Mouse (Mus musculus) kidney, adult 2 months (tissue): ENCODE results near the gene Celf2. TPM values are rescaled to one million over a fixed set of nuclear protein-coding genes. Genes with fewer than 3 reads are reported as not detected.
A peak's percentile ranks its signal among the peaks of the same experiment; 100 is the strongest.

Source experiments
- DNase-seq: peaks from one replicate; pipeline ENCODE4 v3.0.0; 2021
- H3K27ac ChIP-seq: fragments of 200-500 bp; 2 replicates; pipeline ENCODE4 v1.5.1; 2012; ENCODE audit warnings: low read depth, low read length, control low read depth, inconsistent platforms; ENCODE audit not compliant: insufficient read depth
- H3K27me3 ChIP-seq: fragments of 200-500 bp; replicated peaks from 2 replicates; pipeline ENCODE4 v1.6.1; 2012; ENCODE audit warnings: mild to moderate bottlenecking, moderate library complexity, low read length, inconsistent platforms; ENCODE audit not compliant: control insufficient read depth, insufficient read depth
- H3K36me3 ChIP-seq: fragments of 200-500 bp; 2 replicates; pipeline ENCODE4 v1.6.1; 2012; ENCODE audit warnings: mild to moderate bottlenecking, moderate library complexity, low read length, inconsistent platforms; ENCODE audit not compliant: control insufficient read depth, insufficient read depth
- H3K4me1 ChIP-seq: fragments of 200-500 bp; 2 replicates; pipeline ENCODE4 v1.6.1; 2011; ENCODE audit warnings: low read length; ENCODE audit not compliant: control insufficient read depth, insufficient read depth
- H3K4me3 ChIP-seq: fragments of 200-500 bp; 2 replicates; pipeline ENCODE4 v1.5.1; 2011; ENCODE audit warnings: mild to moderate bottlenecking, low read depth, low read length, control low read depth; ENCODE audit not compliant: insufficient read depth
- CTCF ChIP-seq: fragments of 200-500 bp; conservative IDR thresholded peaks from 2 replicates; pipeline ENCODE4 v1.5.1; 2011; ENCODE audit warnings: low read depth, mild to moderate bottlenecking, control low read depth, low read length, moderate library complexity, mixed read lengths; ENCODE audit not compliant: insufficient read depth, insufficient read length
- POLR2A ChIP-seq: fragments of 200-500 bp; IDR thresholded peaks from one replicate; pipeline ENCODE4 v1.6.1; 2011; ENCODE audit warnings: low read depth, low read length, control low read depth
- WGBS: fragments of 180-500 bp; shearing (Covaris S2); methylation state at CpG from one replicate; pipeline ENCODE4 v1.1.7; 2018; 5-methylcytosine and 5-hydroxymethylcytosine counted together
- polyA plus RNA-seq: library from polyadenylated mRNA; depleted of rRNA; stranded (reverse); fragments of >200 nt; gene quantifications from 2 replicates; pipeline ENCODE4 v1.2.3, GENCODE M21; 2012

The Celf2 gene
- polyA plus RNA-seq, 1 experiment = 11.5 TPM

DNA sequence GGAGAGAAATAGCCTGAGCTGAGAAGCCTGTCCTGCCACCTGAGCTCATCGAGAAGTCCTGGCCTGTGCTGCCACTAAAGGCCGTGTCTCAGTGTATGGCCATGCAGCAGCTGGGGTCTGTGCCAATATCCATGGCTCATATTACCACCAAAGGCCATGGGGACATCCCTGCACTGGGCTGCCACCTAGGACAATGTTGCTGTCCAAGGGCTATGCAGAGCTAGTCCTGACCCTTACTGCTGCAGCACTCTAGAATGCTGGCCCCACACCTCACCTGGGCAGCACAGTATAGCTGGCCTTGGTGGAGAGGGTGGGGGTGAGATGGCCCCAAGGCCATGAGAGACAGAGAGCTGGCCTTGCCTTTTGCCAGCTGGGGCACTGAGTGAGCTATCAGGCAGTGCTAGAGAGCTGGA is 780.5 kb downstream of the Celf2 start:
- no peaks in the 10 kb centered on the region for H3K4me1 ChIP-seq
- H3K4me3 ChIP-seq = no peak overlapping the region
- no peak overlapping the region for H3K27ac ChIP-seq
- H3K36me3 ChIP-seq = no peaks in the 10 kb centered on the region
- WGBS = 86% methylated on average over 2 of the region's 2 CpGs
- H3K27me3 ChIP-seq = no peaks in the 10 kb centered on the region
- TF ChIP-seq CTCF (no peak), POLR2A (no peak)
- DNase-seq = no peak

DNA sequence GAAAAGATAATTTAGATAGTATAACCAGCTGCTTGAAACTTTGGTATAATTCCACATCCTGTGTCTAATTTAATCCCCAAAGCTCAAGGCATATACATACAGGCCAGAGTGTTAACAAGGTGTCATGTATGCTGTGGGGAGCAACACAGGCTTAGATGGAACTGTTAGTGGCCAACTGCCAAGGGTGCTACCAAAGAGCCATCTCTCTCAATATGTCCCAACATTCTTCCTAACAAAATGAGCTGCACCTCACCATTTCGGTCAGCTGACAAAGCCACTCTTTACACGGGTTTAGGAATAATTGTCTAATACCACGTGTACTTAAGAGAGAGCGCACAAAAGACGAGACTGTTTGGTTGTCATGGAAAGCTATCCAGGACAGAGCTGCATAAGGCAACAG is 782.0 kb downstream of the Celf2 start:
- H3K4me3 ChIP-seq = no peak overlapping the region
- no peaks in the 10 kb centered on the region for H3K36me3 ChIP-seq
- H3K27me3 ChIP-seq = no peaks in the 10 kb centered on the region
- H3K27ac ChIP-seq = no peak overlapping the region
- no peak for DNase-seq
- TF ChIP-seq CTCF (no peak), POLR2A (no peak)
- 93% methylated on average over 5 of the region's 5 CpGs for WGBS
- H3K4me1 ChIP-seq = no peaks in the 10 kb centered on the region

DNA sequence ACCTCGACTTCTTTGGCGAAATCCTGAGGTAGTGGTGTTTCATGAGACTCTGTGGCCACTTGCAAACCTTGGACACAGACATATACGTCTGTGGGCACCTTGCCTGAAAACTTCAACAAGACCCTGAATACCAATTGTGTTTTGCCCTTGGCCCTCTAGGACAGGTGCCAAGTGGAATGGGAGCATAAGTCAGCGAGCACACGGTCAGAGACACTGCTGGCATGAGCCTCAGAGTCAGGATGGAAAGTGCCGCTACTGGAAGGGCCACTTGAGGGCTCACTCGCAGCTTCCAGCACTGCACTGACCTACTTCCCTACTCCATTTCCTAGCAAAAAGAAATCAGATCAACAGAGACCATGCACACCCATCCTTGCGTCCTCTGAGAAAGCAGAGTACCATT is 783.3 kb downstream of the Celf2 start:
- no peak overlapping the region for H3K27ac ChIP-seq
- TF ChIP-seq CTCF (peak; percentile 47), POLR2A (no peak)
- 0 out of 2 replicates have a peak, but pooled peaks cover 2% of the 10 kb centered on the region for H3K4me1 ChIP-seq
- H3K27me3 ChIP-seq = no peaks in the 10 kb centered on the region
- peak; percentile 30 for DNase-seq
- no peak overlapping the region for H3K4me3 ChIP-seq
- H3K36me3 ChIP-seq = no peaks in the 10 kb centered on the region
- 49% methylated on average over 8 of the region's 8 CpGs for WGBS

DNA sequence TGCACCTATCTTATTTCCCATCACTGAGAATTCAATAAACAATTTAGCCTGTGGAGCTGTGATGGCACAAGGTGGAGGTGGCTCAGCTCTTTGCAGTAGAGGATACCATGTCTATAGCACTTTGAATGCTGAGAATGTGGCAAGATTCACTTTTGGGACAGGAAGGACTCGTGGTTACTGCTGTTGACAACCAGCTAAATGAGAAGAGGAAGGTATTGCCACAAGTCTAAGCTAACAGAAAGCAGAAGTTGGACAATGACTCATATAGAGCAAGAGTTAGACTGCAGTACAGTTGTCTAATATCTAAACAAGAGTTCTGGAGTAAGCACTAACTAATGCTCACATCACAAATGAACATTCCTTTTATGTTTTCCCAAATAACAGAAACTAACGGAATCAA is 785.8 kb downstream of the Celf2 start:
- no peak for TF ChIP-seq POLR2A
- TF ChIP-seq CTCF = no peak
- no peaks in the 10 kb centered on the region for H3K27me3 ChIP-seq
- 71% methylated on average over 2 of the region's 2 CpGs for WGBS
- DNase-seq = no peak
- no peaks in the 10 kb centered on the region for H3K36me3 ChIP-seq
- H3K4me1 ChIP-seq = 0 out of 2 replicates have a peak, but pooled peaks cover 3% of the 10 kb centered on the region
- H3K4me3 ChIP-seq = no peak overlapping the region
- H3K27ac ChIP-seq = no peak overlapping the region; the same call in 1 of the 2 replicates

DNA sequence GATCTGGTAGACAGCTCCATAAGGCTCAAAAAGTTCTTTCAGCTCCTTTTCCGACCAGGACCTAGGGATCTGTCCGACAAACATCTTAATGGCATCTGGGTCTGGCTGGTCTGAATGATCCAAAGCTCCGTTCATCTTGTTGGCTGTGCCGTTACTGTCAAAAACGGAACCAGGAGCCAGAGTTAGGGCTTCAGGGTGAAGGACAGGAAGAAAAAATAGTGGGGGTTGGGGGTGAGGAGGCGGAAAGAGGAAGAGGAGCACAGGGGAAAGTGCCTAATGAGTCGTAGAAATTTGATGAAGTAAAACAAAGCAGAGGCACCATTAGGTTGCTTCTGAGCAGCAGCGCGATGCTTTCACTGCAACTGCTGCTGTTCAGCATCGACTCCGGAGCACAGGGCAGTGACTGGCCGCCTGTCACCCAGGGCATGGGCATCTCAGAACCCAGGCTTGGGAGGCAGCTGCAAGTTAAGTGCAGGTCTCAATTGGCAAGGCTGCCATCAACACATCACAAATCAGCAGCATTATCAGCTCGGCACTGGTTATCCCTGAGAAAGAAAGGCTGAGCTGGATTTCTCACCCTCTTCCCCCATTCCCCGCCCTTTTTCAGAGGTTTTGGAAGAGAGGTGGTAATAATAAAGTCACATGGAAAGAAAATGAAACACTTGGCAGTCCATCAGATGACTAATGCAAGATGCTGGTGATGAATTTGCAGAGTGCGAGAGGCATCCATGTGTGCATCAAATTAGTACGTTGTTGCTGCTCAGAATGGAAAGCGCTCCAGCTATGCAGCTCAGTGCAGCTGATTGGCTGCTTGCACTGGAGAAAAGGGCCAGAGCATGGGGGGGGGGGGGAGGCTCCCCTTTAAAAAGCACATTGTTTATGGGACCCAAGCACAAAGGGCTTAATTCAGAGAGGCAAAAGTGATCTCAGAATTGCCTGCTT is 787.6 kb downstream of the Celf2 start:
- DNase-seq = no peak
- no peaks in the 10 kb centered on the region for H3K27me3 ChIP-seq
- peak overlapping the region; percentile 50 for H3K4me3 ChIP-seq
- WGBS = 6% methylated on average over 17 of the region's 17 CpGs
- no peak overlapping the region for H3K27ac ChIP-seq
- TF ChIP-seq CTCF = no peak
- TF ChIP-seq POLR2A = no peak
- no peaks in the 10 kb centered on the region for H3K36me3 ChIP-seq
- 0 out of 2 replicates have a peak, but pooled peaks cover 3% of the 10 kb centered on the region for H3K4me1 ChIP-seq

DNA sequence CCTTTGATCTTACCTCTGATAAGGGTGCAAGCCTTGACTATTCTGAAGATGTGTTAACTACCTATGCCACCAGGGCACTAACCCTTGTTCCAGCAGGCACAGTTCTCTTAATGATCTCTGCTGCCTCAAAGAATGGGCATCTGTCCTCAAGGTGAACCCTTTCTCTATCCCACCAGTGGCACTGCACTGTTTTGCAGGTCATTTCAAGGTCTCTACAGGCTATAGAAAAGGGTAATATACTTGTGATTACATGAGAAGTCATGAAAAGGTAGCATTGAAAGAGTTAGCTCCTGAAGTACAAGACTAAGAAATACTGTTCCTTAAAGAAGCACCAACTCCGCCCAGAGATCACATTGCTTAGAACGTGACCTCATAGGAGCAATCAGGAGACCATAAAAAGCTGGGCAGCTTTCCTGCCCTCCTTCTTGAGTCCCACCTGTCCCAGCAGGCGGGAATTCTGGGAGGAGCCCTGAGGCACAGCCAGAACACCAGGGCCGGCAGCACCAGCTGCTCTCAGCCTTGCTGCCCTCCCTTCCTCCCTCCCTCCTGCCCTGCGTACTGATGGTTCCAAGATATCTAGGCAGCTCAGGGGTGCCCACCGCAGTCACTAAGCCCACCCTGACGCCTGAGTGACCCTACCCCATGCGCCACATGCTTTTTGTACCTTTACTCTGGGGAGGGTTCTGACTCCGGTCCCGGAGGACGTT is 788.5 kb downstream of the Celf2 start:
- H3K4me3 ChIP-seq = peak overlapping the region; percentile 50
- no peaks in the 10 kb centered on the region for H3K36me3 ChIP-seq
- TF ChIP-seq CTCF (no peak), POLR2A (no peak)
- peak; percentile 27 for DNase-seq
- 16% methylated on average over 11 of the region's 11 CpGs for WGBS
- H3K4me1 ChIP-seq = 0 out of 2 replicates have a peak, but pooled peaks cover 3% of the 10 kb centered on the region
- no peak overlapping the region for H3K27ac ChIP-seq
- H3K27me3 ChIP-seq = no peaks in the 10 kb centered on the region

DNA sequence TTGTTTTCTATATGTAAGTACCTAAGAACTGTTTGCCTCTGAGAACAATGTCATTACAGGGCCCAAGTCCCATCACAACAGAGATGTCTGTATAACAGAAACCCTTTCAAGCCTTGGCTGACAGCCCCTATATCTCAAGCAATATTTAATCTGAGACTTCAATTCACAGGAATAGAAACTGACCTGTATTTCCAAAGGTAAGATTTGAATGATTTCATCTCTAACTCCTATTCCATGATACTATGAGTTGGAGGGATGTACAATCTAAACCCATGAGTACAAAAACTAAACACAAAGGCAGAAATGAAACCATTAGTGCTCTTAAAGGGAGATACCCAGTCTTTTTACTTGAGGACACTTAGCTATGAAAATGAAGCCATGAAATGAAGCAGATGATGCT is 790.5 kb downstream of the Celf2 start:
- no peak for TF ChIP-seq POLR2A
- TF ChIP-seq CTCF = no peak
- H3K4me1 ChIP-seq = 0 out of 2 replicates have a peak, but pooled peaks cover 3% of the 10 kb centered on the region
- H3K4me3 ChIP-seq = no peak overlapping the region
- no peaks in the 10 kb centered on the region for H3K27me3 ChIP-seq
- H3K27ac ChIP-seq = no peak overlapping the region
- no peak for DNase-seq
- H3K36me3 ChIP-seq = no peaks in the 10 kb centered on the region
